Mouse (Mus musculus): ENCODE data around the gene Rxfp4.

Gene Rxfp4

DNA sequence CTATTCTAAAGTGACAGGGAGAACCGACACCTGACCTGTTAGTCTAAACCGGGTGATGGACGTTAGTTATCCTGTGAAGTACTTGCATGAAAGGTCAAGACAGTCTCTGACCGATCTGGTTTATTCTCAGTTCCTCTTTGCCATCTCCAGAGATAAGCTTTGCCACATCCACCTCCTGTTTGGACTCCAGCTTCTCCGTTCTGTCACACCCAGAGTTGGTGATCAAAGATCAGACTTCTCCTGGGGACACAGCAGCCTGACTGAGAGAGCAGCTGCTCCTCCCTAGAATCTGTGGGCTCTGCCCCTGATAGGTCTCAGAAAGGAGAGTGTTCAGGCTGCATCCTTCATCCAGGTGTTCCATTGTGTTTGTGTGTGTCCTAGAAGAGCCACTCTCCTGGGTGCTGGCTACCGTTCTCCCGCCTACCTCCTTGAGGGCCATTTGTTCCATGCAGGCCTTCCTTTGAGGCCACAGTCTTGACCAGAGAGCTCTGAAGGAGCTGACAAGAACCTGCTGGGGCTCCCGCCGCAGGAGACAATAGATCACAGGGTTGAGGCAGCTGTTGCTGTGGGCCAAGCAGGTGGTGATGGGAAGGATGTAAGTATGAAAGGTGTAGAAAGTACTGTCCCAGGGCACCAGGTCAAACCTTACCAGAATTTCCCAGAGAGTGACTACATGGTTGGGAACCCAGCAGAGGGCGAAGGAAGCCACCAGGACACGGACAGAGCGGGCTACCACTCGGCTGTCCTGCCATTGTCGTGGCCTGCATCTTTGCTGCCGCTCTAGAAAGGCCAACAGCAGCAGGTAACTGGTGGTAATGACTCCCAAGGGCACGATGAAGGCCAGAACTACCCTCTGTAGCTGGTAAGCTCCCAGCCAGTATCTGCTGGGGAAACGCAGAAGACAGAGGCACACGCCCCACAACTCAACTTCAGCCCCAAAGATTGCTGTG is 998 bp downstream of the Rxfp4 start:
- DNase-seq (ENCODE audit: low read depth) = no peak

DNA sequence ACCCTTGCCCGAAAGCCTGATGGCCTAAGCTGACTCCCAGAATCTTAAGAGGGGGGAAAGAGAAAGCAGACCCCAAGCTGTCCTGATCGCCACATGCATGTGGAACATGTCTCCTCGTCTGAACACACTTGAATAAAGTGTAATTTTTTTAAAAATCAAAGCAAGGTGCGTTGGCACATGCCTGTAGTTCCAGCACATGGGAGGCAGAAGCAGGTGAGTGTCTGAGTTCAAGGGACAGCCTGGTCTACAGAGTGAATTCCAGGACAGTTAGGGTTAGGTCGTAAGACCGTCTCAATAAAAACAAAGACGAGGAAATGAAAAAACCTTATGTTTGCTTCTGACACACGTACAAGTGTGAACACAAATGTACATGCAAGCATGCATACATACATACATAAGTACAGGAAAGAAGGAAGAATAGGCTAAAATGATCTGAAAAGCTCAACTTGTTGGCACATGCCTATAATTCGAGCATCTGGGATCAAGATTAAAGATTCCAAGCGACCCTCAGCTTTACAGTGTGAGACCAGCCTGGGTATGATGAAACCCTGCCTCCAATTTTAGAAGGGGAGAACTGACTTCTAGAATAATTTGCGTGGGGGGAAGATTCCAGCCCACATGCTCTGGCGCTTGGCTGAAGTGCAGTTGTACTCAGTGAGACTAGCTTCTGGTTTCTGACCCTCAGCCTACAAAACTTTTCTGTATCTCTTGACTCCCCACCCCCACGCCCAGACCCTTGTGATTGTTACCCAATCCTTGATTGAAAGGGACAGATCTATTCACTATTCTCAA is 2.0 kb downstream of the Rxfp4 start:
- no peak for DNase-seq (ENCODE audit: low read depth)

DNA sequence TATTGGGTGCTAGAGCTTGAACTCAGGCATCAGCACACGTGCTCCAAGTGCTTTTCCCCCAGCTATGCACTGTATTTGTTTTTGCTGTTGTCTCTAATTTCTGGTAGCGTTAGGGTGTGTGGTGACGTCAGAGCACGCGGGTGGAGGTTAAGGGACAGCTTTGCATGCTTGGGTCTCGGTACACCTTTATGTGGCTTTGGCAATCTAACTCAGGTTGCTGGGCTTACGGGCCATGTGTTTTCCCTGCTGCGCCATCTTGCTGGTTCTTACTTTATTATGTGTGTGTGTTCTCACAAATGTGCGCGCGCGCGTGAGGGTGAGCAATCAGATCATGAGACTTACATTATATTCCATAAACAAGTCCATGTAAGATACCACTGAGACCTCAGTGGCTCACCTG is 3.0 kb downstream of the Rxfp4 start:
- DNase-seq (ENCODE audit: low read depth) = no peak

DNA sequence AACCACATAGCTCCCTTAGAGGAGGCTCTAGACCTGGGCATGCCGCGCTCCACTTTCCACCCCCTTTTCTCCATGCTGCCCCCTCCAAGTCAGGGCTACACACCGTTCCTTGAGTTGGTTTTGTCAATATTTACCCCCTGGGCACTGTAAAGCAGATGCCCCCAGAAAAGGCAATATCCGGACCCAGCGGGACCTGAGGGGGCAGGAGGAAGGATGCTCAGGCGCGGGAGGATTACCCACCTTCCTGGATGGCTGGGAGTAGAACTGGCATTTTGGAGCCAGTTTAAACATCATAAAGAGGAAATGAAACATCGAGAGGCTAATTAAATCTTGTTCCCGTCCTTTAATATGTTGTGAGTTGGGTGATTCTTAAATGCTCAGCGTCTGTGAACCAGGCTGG is 3.8 kb downstream of the Rxfp4 start:
- DNase-seq (ENCODE audit: low read depth) = no peak

DNA sequence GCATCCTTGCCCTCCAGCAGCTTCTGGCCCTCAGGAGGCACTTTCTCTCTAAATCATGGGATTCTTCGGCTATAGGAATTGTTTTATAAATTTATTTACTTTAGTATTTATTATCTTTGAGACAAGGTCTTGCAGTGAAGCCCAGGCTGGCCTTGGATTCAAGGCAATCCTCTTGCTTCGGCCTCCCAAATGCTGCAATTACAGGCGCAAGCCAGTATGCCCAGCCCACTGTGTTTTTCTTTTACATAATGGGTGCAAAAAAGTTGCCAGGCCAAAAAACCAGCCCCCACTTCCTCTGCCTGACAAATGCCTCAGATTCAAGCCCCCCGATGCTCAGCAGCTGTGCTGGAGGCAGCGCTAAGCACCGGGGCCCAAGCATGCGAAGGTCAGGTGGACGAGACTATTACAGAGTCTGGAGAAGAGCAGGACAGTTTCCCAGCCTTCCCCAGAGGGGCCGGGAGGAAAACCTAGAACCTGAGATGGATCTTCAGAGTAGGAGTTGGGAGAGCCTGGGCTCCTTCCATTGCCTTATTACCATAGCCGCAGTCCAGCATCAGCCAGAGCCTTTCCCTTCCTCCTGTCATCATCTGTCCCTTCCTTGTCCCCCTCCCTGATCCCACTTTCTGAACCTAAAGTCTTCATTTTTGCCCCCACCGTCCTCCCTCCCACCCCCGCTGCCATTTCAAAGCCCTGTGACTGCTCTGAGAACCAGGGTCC is 4.3 kb downstream of the Rxfp4 start:
- DNase-seq (ENCODE audit: low read depth) = no peak

DNA sequence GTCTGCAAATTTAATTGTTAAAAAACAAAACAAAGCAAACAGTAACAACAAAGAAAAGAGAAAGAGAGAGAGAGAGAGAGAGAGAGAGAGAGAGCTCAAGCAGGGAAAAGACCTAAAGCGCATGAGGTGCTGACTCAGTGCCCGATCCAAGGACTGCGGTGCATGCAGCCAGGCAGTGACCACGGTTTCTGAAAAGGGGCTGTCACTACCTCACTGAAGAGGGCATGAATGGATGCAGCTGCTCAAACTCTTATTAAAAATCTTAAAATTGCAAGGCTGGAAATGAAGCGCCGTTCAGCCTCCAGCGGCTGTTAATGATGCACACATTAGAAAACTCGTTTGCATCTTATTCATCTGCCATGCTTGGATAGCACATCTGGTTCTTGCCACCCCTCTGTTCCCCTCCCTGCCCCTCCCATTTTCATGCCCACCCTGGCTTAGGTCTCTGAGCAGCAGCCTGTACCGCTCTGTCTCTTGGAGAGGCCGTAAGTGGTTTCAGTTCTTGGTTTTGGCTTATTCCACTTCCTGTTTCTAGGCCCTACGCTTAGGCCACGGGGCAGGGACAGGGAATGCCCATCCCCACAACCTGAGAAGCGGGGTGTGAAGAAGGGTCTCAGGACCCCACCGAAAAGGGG is 5.0 kb downstream of the Rxfp4 start:
- no peak for DNase-seq (ENCODE audit: low read depth)

DNA sequence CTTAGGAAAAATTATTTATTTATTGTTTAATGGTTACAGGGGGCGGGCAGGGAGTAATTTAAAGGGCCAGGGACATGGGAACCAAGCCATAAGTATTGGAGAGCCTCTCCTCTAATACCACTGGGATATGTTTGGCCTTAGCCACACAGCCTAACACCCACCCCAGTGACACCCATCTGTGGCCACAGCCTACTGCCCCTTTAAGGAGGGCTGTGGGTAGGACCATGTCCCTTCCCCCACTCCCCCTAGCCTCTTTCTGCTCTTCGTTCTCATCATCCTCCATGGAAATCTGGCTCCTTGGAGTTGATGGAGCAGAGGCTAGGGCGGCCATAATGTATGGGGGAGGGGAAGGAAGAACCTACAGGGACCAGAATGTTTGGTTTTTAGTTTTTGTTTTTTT is 5.9 kb downstream of the Rxfp4 start:
- no peak for DNase-seq (ENCODE audit: low read depth)

DNA sequence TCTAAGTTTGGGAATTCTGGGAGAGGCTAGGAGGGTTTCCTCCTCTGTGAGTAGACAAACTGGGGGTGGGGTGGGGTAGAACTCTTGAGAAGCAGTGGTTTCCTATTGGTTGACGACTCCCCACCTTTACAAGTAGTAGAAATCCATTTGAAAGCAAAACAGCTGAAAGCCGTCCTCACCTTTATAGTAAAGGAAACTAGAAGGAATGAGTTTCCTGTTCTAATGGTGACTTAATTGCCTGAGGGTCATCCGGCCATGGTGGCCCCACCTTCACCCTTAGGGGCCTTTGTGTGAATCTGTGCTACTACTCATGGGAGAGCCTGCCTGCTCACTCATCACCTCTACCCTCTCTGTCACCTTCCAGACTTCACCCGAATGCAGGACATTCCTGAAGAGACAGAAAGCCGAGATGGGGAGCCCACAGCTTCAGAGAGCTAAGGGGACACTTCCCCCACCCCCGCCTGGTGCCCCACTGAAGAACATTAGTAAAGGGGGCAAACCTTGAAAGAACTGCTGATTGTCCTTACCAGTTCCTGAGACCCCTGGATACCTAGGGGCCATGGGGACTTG is 6.4 kb downstream of the Rxfp4 start:
- no peak for DNase-seq (ENCODE audit: low read depth)

DNA sequence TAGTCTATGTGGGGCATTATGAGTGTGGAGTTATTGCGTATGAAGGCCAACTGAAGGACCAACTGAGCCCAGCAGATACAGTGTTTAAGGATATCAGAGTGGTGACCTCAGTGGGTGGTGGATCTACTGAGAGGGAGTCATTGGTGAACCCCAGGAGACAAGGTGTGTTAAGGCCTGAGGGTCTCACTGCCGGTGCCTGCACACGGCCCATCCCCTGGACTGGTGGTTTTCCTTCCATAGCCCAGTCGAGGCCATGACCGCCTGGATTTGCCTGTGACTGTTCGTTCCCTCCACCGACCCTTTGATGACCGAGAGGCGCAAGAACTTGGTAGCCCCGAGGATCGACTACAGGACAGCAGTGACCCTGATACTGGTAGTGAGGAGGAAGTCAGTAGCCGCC is 7.0 kb downstream of the Rxfp4 start:
- DNase-seq (ENCODE audit: low read depth) = no peak

DNA sequence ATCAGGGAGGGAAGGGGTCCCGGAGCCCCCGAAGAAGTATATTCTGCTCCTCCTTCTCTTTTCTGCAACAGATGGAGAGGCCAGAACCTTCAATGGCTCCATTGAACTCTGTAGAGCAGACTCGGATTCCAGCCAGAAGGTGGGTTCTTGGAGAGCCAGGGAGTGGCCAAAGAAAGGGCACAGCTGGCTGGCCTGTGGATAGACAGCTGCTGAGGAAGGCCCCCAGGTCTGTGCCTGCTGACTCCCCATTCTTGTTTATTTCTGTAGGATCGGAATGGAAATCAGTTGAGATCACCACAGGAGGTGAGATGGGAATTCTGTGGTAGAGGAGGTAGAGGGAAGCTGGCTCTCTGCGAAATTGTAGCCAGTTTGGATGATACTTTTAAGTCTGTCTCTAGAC is 9.9 kb downstream of the Rxfp4 start:
- no peak for DNase-seq (ENCODE audit: low read depth)

DNA sequence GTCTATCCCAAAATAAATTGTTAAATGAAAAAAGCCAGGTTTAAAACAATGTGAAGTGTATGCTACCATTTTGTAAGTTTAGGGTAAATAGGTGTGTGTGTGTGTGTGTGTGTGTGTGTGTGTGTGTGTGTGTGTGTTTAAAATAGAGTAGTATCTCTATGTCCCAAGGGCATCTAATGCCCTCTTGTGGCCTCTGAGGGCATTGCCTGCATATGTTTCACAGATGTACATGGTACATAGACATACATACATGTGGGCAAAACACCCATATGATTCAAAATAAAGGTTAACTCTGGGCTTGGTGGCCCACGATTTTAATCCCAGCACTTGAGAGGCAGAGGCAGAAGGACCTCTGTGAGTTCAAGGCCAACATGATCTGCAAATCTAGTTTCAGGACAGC is 12.3 kb downstream of the Rxfp4 start:
- DNase-seq (ENCODE audit: low read depth) = no peak

DNA sequence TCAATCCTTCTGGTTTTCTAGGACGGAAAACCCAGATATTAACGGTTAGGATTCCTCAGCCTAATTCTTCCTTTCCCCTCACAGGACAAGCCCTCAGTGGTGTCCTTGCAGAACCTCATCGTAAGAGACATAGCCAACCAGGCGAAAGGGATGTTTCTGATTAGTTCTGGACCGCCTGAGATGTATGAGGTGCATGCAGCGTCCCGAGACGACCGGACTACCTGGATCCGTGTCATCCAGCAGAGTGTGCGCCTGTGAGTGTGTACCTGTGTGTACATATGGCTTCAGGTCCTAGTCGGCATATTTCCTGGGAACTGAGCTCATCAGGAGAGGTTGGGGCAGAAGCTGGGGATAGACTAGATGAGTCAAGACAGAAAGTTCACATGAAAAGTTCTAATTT is 13.7 kb downstream of the Rxfp4 start:
- no peak for DNase-seq (ENCODE audit: low read depth)

DNA sequence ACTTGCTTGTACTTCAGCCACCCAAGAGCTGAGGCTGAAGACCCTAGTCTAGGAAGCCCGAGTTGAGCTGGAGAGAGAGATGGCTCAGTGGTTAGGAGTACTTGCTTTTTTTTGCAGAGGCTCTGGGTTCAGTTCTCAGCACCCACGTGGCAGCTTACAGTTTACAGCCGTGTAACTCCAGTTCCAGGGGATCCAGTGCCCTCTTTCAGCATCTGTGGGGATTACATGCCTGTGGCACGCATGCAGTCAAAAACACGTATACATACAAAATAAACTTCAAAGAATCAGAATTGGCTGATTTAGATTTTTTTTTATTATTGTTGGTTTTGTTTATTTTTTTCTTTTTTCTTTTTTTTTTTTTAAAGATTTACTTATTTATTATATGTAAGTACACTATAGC is 15.8 kb downstream of the Rxfp4 start:
- no peak for DNase-seq (ENCODE audit: low read depth)

DNA sequence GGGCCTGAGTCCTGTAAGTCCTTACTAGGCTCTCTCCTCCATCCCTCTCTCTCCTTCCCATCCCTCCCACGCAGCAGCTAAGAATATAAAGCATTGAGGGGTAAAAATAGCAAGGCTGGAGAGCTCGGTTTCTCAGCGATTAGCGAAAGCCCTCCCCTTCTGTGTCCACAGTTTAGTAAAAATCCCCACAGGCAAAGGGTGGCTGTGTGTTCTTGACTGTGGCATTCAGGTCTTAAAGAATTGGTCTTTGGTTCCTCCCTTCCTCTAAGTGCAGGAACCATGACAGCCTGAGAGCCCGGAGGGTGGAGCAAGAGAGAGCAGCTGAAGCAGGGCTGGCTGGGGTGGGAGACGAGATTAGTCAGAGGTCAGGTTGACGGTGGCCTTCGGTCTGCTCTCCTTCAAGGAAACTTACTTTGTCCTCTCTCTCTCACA is 16.4 kb downstream of the Rxfp4 start:
- DNase-seq (ENCODE audit: low read depth) = no peak

DNA sequence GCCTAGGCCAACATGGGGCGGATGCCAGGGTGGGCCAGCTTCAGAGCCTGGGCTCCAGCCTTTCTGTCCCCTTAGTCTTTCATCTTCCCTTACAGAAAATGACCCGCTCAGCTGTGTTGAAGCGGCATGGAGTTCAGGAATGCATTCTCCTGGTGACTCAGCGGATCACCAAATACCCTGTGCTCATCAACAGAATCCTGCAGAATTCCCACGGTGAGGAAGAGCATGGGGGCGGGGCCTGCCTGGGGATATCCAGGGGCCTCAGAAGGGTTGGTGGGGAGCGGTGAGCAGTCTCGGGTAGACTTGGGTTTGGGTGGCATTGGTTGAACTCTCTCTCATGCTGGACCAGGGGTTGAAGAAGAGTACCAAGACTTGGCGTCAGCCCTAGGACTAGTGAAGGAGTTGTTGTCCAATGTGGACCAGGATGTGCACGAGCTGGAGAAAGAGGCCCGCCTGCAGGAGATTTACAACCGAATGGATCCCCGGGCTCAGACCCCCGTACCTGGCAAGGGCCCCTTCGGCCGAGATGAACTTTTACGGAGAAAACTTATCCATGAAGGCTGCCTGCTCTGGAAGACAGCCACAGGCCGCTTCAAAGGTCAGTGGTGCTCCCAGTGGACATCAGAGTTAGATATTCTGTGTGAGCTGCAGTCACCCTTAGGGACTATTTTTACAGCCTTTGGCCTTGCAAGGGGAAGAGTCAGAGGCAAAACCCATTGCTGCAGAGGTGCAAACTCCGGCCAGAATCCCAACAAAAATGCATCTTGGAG is 17.3 kb downstream of the Rxfp4 start:
- no peak for DNase-seq (ENCODE audit: low read depth)

DNA sequence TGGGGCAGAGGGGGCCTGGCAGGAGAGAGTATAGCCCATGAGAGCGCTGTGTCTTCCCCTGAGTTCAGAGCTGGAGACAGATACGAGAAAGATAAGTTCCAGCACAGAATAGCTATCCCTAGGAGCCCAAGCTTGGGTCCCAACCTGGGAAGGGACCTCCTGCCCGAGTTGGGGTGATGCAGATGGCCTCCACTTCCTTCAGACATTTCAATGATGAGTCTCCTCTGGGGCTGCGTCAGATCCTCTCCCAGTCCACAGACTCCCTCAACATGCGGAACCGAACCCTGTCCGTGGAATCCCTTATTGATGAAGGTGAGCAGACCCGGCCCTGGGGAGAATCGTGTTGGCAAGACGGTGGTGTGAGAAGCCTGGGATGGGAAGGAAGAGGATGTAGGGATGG is 19.9 kb downstream of the Rxfp4 start:
- no peak for DNase-seq (ENCODE audit: low read depth)

DNA sequence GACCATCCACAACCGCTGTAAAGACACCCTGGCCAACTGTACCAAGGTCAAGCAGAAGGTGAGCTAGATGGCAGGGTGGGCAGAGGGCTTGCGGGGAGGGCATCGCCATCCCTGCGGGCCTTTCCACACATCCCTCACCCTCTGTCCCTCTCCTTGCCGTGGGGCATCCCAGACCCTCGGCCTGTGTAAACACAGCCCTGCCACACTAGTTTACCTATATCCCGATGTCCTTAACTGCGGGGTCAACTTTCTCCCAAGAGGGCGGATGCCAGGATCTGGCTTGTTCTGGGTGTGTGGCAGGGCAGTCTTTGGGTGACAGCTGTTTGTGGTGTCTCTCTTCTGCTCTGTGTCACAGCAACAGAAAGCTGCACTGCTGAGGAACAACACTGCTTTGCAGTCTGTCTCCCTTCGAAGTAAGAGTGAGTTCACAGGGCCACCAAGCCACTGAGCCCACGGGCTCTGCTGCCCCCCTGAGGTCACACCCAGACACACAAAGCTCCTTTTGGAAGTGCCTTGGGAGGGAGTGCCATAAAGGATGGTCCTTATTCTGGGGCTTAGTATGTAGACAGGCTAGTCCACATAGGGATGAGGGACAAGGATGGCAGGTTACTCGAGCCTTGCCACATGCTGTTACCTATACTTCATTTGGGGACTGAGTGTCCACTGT is 20.9 kb downstream of the Rxfp4 start:
- no peak for DNase-seq (ENCODE audit: low read depth)

DNA sequence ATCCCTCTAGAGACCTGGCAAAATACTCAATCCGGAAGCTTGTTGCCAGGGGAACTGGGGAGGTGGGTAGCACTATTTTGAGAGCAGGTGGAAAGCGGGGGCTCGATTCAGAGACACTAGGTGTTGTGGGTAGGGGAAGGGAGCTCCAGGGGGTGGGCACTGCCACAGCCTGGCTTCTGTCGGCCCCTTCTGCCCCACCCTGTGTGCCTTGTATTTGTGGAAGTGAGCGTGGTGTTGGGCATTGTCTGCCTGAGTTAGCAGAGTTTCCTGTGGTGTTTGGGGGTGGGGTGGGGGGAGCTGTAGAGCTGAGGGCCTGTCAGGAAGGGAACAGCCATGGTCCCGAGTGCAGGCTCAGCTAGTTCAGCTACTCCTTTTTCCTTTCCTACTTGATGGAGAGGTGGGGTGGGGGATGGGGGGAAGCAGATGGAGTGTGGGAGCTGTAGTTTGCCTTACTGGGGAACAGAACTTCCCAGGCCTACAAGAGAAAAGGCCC is 22.0 kb downstream of the Rxfp4 start:
- no peak for DNase-seq (ENCODE audit: low read depth)

DNA sequence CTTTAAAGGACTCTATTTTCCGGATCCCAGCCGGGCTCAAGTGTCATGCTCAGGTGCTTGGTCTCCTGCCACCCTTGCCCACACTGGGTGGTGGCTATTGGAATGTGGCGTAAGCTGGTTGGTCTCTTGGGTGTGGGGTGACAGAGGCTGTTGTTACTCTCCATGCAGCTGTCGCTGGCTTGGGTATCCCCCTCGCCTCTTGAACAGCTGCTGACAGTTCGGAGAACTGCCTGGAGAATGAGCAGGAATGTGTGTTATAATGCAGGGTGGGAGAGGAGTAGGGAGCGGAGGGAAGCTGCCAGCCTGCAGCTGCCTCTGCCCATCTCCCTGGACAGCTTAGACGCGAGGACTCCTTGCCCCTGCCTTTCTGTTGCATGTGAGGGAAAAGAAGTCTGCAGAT is 22.9 kb downstream of the Rxfp4 start:
- no peak for DNase-seq (ENCODE audit: low read depth)

DNA sequence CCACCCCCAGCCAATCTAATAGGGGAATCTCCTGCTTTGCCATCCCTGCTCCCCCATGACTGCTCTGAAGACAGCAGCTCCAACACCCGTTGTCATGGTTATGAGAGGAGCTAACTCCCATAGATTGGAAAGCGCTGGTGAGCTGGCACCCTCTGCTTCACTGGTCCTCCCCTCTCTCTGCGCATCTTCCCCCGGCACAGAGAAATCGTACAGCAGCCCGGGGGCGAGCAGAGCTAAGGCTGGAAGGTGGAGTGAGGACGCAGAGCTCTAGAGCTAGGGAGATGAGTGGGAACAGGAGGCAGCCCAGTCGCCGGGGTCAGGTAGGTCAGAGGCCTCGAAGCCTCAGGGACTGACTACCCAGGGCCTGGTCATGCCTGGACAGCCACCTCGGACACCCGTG is 23.7 kb downstream of the Rxfp4 start:
- no peak for DNase-seq (ENCODE audit: low read depth)

Data from fibroblast of lung, adult 2 months (primary cell).